Mouse (Mus musculus): ENCODE results near the gene Rsph3a. TPM values are rescaled to one million over a fixed set of nuclear protein-coding genes. Genes with fewer than 3 reads are reported as not detected.

The Rsph3a gene
- 10 to 100 TPM; 44.3 to 45.8 TPM for total RNA-seq (2021)
- long read RNA-seq, transcript Rsph3a-201 (8 exons, 2,189 nt), result major isoform, 30 of 33 reads
- long read RNA-seq, partial matches to known transcripts, result 2 of 33 reads
- long read RNA-seq, other reads (novel, unspliced or antisense), result 1 of 33 reads

DNA sequence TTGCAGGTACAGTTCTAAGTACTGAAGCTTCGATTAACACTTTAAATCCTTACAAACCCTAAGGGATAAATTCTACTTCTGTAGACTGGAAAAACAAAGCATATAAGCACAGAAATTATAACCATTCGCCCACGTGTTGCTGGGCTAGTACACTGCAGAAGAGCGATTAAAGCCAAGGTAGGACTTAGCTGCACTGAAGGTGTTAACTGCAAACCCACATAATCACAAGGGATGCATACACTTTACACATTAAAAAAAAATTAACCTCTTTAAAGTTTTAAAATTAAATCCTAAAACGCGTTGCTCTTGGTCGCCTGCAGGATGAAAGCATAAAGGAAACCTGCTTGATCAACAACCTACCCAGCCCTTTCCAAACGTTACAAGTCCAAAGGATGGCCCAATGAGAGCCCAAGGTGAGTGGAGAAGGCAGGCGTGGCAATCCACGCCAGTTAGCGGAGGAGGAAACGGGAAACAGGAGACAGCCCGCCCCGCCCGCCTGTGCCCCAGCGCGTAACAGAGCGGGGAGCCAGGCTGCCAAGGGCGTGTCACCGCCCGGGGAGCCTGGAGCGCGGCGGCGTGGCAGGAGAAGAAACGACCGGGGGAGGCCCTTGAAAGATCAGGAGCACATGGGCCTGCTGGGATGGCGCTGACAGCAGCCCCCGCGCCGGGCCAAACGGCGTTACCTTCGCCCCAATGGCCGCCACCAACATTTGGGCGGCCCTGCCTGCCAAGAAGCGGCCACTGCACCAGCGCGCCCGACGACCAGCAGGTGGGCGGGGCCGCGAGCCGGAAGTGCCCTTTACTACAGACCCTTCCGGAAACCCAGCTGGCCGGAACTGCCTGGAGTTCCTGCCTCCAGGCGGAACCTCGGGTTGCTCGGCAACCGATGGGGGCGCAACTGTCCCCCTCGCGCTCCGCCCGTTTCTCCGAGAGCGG, at the start of gene Rsph3a:
Rsph3a (plus strand) TSS at position 498 of the 936 bp plus-strand sequence.
- DNase-seq (ENCODE audit: low spot score in 2 of 2), result peak; percentile 74 to 84

- no peak for DNase-seq (ENCODE audit: low spot score in 2 of 2)
These were observed 49.3 kb upstream of the Rsph3a start for GRCm38 (mm10) chr17:7896047-7896635.

DNA sequence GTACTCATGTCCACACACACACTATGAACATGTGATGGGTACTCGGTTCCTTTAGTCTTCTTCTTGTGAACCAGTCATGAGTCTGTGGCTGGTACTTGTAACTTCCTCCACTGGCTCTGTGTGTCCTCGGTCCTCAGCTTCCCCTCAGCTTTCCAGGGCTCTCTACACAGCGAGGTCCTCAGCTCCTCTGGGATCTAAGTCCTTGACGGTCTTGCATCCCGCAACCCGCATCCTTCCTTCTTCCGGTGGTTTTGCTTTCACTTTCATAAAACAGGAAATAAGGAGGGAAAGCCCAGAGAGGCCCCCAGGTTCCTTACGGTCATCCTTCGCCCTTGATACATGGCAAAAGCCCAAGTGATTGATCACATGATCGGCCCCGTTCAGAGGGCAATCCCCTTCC, 48.3 kb upstream of the Rsph3a start:
- no peak for DNase-seq (ENCODE audit: low spot score in 2 of 2)

- DNase-seq (ENCODE audit: low spot score in 2 of 2), result no peak
These were observed 47.7 kb upstream of the Rsph3a start for GRCm38 (mm10) chr17:7897756-7898155.

DNA sequence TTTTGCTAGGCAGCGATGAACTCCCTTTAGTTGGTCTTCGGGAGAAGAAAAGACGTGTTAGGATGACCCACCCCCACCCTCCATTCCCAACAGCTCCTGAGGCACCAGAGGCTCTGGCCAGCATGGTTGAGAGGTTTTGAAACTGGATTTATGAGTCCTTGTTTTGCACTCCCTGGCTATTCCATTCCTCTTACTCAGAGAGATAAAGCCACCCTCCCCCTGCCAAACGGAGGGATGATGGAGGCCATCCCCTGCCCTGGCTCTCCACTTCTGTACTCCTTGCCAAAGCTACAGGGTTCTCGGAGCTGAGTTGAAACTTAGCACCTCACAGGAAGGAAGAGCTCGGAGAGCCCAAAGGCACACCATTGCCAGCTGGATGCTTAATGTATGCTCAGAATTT, 46.2 kb upstream of the Rsph3a start:
- no peak for DNase-seq (ENCODE audit: low spot score in 2 of 2)

DNA sequence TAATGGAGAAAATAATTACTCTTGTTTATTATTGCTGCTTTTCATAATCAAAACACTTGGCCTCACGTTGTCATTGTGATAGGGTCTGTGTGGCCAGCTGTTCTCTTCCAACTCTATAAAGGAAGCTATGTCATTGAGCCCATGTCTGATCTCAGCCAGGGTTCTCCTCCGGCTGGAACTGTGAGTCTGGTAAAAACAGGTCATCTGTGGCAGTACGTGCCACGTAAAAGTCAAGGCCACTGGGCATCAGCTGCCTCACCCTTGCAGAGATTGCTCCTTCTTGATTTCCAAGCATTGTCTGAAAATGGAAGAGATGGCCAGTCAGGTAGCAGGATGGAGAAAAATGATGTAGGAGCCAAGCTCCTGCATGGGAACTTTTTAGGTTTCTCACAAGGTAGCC, 45.5 kb upstream of the Rsph3a start:
- no peak for DNase-seq (ENCODE audit: low spot score in 2 of 2)

- no peak for DNase-seq (ENCODE audit: low spot score in 2 of 2)
These were observed 43.9 kb upstream of the Rsph3a start for GRCm38 (mm10) chr17:7901536-7901935.

- DNase-seq (ENCODE audit: low spot score in 2 of 2), result peak; percentile 5 to 30
These were observed 43.1 kb upstream of the Rsph3a start for GRCm38 (mm10) chr17:7902362-7902761.

DNA sequence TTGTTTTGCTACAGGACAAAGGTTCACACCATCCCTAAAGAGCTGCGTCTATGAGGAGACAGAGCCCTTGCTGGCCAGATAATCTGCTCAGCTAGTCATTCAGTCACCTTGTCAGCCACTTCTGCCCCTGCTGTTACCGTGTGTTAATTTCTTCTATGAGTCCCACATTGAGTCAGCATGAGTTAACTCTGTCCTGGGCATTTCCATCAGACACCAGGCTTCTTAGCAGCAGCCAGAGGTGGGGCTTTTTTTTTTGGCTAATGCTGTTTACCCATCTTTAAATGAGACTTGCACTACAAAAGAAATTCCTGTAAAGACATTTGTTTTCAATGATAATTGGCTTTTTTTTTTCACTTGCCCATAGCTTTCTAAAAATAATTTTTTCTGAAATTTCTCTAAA, 40.4 kb upstream of the Rsph3a start:
- DNase-seq (ENCODE audit: low spot score in 2 of 2), result no peak

- no peak for DNase-seq (ENCODE audit: low spot score in 2 of 2)
These were observed 39.3 kb upstream of the Rsph3a start for GRCm38 (mm10) chr17:7905936-7906685.

DNA sequence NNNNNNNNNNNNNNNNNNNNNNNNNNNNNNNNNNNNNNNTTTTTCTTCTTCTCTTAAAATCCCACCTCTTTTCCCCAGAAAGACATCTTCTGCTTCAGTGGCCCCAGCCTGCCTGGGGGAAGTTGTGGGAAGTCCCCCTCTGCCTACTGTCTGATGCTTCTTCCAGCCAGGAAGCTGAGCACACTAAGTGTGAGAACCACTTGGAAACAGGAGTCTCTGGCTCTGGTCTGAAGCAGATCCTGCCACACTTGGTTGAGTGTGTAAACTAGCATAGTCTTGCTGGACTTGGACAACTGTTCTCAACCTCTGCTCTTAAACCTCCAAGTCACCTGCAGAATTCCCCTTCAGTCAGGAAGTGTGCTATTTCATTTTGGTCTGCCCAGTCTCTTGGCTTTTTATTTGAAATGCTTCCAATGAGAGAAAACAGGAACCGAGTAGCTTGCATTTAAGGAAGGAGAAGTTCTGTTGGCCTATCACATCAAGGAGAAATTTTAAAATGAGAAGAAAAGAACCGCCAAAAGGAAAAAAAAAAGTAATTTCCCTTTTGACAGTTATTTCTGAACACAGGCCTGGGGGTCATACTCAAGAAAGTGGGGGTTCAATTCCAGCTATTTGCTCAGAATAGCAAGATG, 30.7 kb upstream of the Rsph3a start:
- DNase-seq (ENCODE audit: low spot score in 2 of 2), result no peak

DNA sequence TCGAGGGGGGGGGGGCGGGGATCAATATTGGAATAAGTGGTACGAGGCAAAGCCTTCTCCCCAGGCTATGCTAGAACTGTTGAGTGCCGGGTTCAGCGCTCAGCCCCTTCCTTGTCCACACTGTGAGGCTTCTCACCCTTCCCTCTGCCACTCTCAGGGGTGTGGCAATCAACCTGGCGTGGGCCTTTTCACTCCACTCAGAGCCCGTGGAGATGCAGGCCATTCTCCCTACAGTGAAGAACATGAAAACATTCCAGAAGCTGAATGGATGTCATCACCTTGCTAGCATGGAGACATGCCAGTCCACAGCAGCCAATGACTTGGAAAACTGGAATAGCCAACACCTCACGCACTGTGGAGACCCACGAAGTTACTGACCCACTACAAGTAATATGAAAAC, 29.6 kb upstream of the Rsph3a start:
- DNase-seq (ENCODE audit: low spot score in 2 of 2), result no peak

- DNase-seq (ENCODE audit: low spot score in 2 of 2), result no peak
These were observed 28.4 kb upstream of the Rsph3a start for GRCm38 (mm10) chr17:7916782-7917574.

DNA sequence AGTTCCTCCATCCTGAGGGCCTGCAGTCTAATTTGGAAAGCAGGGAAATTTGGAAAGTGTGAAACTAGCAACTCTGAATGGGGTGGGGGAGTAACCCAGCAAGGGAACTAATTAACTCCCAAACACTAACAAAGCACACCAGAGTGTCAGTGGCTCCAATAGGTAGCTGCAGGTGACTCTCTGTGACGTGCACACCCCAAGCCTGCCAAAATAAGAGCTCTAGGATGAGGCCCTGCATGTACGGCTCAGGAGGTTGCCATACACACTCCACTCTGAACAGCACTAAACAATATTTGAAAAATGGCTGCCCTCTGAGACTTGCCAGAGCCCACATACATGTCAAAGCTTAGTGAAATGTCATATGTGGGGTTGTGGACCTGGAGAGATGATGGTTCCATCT, 27.1 kb upstream of the Rsph3a start:
- no peak for DNase-seq (ENCODE audit: low spot score in 2 of 2)

DNA sequence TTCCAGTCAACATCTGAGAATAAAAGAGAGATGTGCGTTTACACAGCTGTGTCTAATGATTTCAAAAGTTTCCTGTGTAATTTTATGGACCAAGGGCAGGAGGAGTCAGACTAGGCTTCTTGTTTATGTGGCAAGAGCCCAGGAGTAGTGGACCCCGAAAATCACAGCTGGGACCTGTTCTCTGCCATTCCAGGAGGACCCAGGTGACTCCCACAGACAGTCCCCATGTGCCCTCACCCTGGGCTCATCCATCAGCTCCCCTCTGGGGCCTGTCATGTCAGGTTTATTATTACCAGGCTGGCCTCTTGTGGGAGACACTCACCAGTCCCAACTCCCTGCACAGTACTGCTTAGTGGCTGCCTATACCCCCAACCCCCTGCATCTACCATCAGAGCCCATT, 26.2 kb upstream of the Rsph3a start:
- DNase-seq (ENCODE audit: low spot score in 2 of 2), result no peak

- DNase-seq (ENCODE audit: low spot score in 2 of 2), result no peak
These were observed 22.9 kb upstream of the Rsph3a start for GRCm38 (mm10) chr17:7922564-7922963.

GRCm38 (mm10) chr17:7924185-7924725, 21.2 kb upstream of the Rsph3a start:
- DNase-seq (ENCODE audit: low spot score in 2 of 2), result no peak

DNA sequence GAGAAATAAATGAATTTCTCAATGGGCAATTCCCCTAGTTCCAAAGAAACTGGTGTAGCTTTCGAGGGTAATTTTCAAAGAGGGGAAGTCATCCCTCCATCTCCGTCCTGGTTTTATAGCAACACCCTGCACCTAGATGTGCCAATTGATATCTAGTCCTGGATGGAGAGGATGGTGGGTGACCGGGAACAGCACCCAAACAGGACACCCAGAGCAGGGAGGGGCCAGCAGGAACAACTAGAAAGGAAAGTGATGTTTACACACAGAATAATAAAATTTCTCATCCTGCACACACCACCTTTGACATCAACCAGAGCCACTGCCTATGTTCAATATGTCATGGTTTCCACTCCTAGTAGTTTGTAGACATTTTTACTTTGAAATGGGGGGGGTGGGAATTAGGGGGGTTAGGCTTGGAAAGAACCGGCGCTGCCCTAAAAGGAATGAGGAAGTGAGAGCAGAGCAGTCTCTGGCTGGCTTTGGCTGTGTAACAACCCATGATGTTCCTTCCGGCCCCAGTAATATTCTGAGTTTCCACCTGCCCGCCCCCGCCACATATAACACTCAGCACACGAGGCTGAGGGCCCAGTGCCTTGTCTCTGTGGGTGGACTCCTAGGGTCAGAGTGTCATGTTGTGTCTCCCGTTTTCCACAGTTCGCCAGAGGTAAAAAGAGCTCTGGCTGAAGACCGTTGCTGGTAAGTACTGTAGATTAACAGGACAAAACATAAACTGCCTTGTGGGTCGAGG, 19.8 kb upstream of the Rsph3a start, which contains the start of gene Tagap:
Tagap (plus strand) TSS at position 588 of the 748 bp plus-strand sequence.
- DNase-seq (ENCODE audit: low spot score in 2 of 2), result no peak
